Mouse (Mus musculus): Measurements from ENCODE around the gene Myo1b. TPM values are rescaled to one million over a fixed set of nuclear protein-coding genes. Genes with fewer than 3 reads are reported as not detected.

The Myo1b gene
- polyA plus RNA-seq, 1 experiment from 2014 or later: 112 TPM

DNA sequence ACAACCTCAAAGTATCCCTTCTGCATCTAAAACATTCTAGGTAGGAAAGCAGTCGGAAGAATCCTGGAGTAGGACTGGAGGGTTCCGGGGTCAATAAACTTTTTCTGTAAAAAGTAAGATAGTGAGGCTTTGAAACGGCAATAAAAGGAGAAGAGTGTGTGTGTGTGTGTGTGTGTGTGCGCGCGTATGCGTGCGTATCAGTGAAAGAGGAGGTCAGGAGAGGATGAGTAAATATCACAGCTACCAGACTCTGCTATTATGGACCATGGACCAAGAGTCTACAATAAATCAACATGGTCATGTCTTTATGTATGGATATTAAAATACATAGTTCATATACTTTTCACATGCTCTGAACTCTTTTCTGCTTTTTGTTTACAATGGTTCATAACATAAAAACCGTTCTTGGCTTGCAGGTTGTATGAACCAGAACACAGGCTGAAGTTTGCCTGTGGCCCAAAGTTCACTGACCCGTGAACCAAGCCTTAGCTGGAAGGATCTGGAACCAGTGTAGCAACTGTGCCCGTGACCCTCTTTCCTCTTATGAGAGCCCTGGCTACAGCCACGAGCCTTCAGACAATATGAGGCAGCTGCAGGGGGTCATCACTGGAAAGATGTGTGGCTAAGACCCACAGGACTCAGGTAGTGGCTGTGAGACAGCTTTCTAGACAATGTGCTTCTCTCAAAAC lies 145.9 kb downstream of the Myo1b start:
- no peak for ATAC-seq (ENCODE audit: insufficient read depth, low FRiP score, low TSS enrichment)

DNA sequence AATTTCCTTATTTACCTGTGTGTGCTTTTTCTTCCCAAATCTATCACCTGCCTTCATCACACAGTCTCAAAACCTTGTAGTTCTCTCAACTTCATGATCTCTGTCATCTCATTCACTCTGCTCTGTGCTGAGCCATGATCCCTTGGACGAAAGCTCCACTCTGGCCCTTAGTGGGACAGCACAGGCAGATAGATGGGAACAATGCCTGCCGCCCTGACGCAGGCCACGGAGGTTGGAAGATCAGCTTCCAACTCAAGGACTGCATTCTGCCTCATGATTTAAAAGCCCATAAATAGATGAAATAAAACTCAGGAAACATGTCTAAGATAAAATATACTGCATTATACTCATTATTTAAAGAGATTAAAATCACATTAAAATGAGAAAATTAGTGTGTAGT lies 149.6 kb downstream of the Myo1b start:
- no peak overlapping the region for H3K9ac ChIP-seq (ENCODE audit: low read length)
- no peak overlapping the region for H3K4me2 ChIP-seq (ENCODE audit: low read depth)
- peaks cover 3% of the 10 kb centered on the region for H3K36me3 ChIP-seq (ENCODE audit: control insufficient read depth, insufficient read depth, low read length)
- DNase-seq (ENCODE audit: low spot score) (no peak), ATAC-seq (ENCODE audit: insufficient read depth, low FRiP score, low TSS enrichment) (no peak)
- H3K9me3 ChIP-seq (ENCODE audit: control insufficient read depth, low read length): no peaks in the 10 kb centered on the region
- no peak overlapping the region for H3K4me3 ChIP-seq (ENCODE audit: low read depth, low read length)
- 96% methylated on average over 4 of the region's 4 CpGs for WGBS
- H3K27ac ChIP-seq (ENCODE audit: low read depth, low read length): no peak overlapping the region
- no peaks in the 10 kb centered on the region for H3K4me1 ChIP-seq (ENCODE audit: control insufficient read depth, insufficient read depth, low read length)
- no peaks in the 10 kb centered on the region for H3K27me3 ChIP-seq (ENCODE audit: control insufficient read depth, insufficient read depth, low read length)

More for the DNA sequence above, 145.9 kb downstream of the Myo1b start:
- WGBS: 92% methylated on average over 12 of the region's 12 CpGs
- Histone ChIP-seq H3K9me3 (ENCODE audit: control insufficient read depth, low read length) (no peaks in the 10 kb centered on the region), H3K27me3 (ENCODE audit: control insufficient read depth, insufficient read depth, low read length) (no peaks in the 10 kb centered on the region), H3K27ac (ENCODE audit: low read depth, low read length) (no peak overlapping the region), H3K4me1 (ENCODE audit: control insufficient read depth, insufficient read depth, low read length) (no peaks in the 10 kb centered on the region), H3K9ac (ENCODE audit: low read length) (no peak overlapping the region), H3K4me2 (ENCODE audit: low read depth) (no peak overlapping the region), H3K4me3 (ENCODE audit: low read depth, low read length) (no peak overlapping the region), H3K36me3 (ENCODE audit: control insufficient read depth, insufficient read depth, low read length) (peaks cover 8% of the 10 kb centered on the region)
- no peak for DNase-seq (ENCODE audit: low spot score)

DNA sequence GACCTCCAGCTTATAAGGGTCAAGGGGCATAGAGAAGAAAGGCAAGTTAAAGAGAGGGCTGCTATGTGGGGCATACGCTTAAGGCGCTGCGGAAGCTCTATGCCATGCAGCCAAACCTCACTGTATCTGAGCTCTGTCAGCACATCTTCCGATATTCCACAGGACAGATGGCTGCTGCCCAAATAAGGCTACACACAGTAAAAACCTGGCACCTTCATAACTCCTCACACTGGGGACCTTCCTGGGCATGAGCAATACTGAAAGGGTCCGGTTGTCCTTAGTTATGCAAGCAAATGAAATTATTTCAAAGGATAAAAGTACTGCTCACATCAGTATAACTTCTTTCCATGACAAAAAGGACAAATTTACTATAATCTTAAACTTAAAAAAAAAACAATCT lies 150.7 kb downstream of the Myo1b start:
- Histone ChIP-seq H3K9me3 (ENCODE audit: control insufficient read depth, low read length) (no peaks in the 10 kb centered on the region), H3K27me3 (ENCODE audit: control insufficient read depth, insufficient read depth, low read length) (no peaks in the 10 kb centered on the region), H3K36me3 (ENCODE audit: control insufficient read depth, insufficient read depth, low read length) (peaks cover 3% of the 10 kb centered on the region), H3K27ac (ENCODE audit: low read depth, low read length) (no peak overlapping the region), H3K4me3 (ENCODE audit: low read depth, low read length) (no peak overlapping the region), H3K9ac (ENCODE audit: low read length) (no peak overlapping the region), H3K4me2 (ENCODE audit: low read depth) (no peak overlapping the region), H3K4me1 (ENCODE audit: control insufficient read depth, insufficient read depth, low read length) (no peaks in the 10 kb centered on the region)
- 92% methylated on average over 5 of the region's 5 CpGs for WGBS
- DNase-seq (ENCODE audit: low spot score): no peak
- ATAC-seq (ENCODE audit: insufficient read depth, low FRiP score, low TSS enrichment): no peak

DNA sequence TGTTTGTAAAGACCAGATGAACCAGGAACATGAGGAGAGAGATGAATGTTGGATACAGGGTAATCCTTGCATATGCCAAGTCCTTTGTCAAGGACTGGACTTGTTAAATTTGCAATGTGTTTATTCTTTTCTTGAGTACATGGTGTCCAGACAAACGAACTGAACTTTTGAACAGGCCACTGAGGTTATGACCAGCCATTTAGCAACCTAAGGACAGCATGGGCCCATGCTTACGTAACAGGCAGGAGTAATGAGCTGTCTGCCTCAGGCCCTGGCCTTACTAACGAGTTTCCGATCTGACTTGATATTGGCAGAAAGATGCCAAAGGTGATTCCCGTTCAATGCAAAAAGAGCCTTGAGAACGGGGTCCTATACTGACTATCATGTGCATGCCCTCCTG lies 156.2 kb downstream of the Myo1b start:
- Histone ChIP-seq H3K4me2 (ENCODE audit: low read depth) (no peak overlapping the region), H3K4me1 (ENCODE audit: control insufficient read depth, insufficient read depth, low read length) (no peaks in the 10 kb centered on the region), H3K36me3 (ENCODE audit: control insufficient read depth, insufficient read depth, low read length) (peaks cover 10% of the 10 kb centered on the region), H3K9ac (ENCODE audit: low read length) (no peak overlapping the region), H3K4me3 (ENCODE audit: low read depth, low read length) (no peak overlapping the region), H3K27ac (ENCODE audit: low read depth, low read length) (no peak overlapping the region), H3K9me3 (ENCODE audit: control insufficient read depth, low read length) (no peaks in the 10 kb centered on the region), H3K27me3 (ENCODE audit: control insufficient read depth, insufficient read depth, low read length) (no peaks in the 10 kb centered on the region)
- DNase-seq (ENCODE audit: low spot score) (no peak), ATAC-seq (ENCODE audit: insufficient read depth, low FRiP score, low TSS enrichment) (no peak)
- 91% methylated on average over 6 of the region's 6 CpGs for WGBS

DNA sequence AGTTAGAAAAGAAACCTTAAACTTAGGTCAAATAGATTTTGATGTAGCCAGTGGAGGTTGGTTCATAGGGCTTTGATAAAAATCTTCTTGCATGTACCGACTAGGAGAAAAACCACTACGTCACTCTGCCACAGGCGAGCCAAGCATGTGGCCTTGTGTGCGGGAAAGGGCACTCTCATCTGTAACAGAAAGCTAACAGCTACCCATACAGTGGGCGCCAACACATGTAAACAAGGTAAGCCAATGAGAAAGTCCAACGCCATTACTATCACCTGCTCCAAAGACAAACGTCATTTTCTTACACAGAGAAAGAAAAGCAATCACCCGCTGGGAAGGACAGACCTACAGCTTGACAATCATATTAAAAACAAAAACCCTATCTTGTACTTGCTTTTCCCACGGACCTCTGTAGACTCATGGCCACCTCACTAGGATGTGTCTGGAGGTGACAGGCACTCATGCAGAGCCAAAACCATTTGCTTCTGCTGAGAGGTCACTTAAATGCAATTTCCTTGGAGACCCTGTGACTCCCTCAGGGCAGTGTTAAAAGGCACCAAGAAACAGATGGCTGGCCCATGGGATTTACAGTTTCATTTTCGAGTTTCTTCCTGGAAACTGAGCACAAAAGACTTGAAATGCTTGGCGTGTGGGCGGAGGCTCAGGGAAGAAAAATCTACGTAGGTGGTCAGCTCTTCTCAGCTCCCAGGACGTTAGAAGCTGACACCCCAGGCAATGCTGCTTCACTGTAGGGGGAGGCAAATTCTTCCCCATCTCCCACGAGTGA lies 157.4 kb downstream of the Myo1b start:
- DNase-seq (ENCODE audit: low spot score) (no peak), ATAC-seq (ENCODE audit: insufficient read depth, low FRiP score, low TSS enrichment) (no peak)
- Histone ChIP-seq H3K4me2 (ENCODE audit: low read depth) (no peak overlapping the region), H3K27me3 (ENCODE audit: control insufficient read depth, insufficient read depth, low read length) (no peaks in the 10 kb centered on the region), H3K4me1 (ENCODE audit: control insufficient read depth, insufficient read depth, low read length) (no peaks in the 10 kb centered on the region), H3K9me3 (ENCODE audit: control insufficient read depth, low read length) (no peaks in the 10 kb centered on the region), H3K4me3 (ENCODE audit: low read depth, low read length) (no peak overlapping the region), H3K27ac (ENCODE audit: low read depth, low read length) (no peak overlapping the region), H3K36me3 (ENCODE audit: control insufficient read depth, insufficient read depth, low read length) (peaks cover 12% of the 10 kb centered on the region), H3K9ac (ENCODE audit: low read length) (no peak overlapping the region)
- 72% methylated on average over 15 of the region's 15 CpGs for WGBS

DNA sequence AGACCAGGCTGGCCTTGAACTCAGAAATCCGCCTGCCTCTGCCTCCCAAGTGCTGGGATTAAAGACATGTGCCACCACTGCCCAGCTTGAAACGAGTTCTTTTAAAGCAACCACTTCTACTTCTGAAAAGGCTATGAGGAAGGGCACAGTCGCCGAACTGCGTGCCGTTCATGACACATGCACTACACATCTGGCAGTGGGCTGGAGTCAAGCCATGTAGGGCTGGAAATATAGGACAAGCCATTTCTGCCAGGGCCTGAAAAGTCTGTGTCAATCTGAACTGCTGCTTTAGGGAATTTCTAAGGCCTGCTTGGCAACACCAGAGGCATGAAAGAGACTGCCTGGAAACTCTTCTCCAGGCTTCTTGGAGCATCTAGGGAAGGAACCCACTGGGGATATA lies 162.2 kb downstream of the Myo1b start:
- no peak overlapping the region for H3K4me3 ChIP-seq (ENCODE audit: low read depth, low read length)
- ATAC-seq (ENCODE audit: insufficient read depth, low FRiP score, low TSS enrichment): no peak
- peaks cover 9% of the 10 kb centered on the region for H3K36me3 ChIP-seq (ENCODE audit: control insufficient read depth, insufficient read depth, low read length)
- WGBS: 97% methylated on average over 6 of the region's 6 CpGs
- H3K4me2 ChIP-seq (ENCODE audit: low read depth): no peak overlapping the region
- DNase-seq (ENCODE audit: low spot score): no peak
- H3K4me1 ChIP-seq (ENCODE audit: control insufficient read depth, insufficient read depth, low read length): no peaks in the 10 kb centered on the region
- H3K9me3 ChIP-seq (ENCODE audit: control insufficient read depth, low read length): no peaks in the 10 kb centered on the region
- no peak overlapping the region for H3K9ac ChIP-seq (ENCODE audit: low read length)
- H3K27ac ChIP-seq (ENCODE audit: low read depth, low read length): no peak overlapping the region
- no peaks in the 10 kb centered on the region for H3K27me3 ChIP-seq (ENCODE audit: control insufficient read depth, insufficient read depth, low read length)

DNA sequence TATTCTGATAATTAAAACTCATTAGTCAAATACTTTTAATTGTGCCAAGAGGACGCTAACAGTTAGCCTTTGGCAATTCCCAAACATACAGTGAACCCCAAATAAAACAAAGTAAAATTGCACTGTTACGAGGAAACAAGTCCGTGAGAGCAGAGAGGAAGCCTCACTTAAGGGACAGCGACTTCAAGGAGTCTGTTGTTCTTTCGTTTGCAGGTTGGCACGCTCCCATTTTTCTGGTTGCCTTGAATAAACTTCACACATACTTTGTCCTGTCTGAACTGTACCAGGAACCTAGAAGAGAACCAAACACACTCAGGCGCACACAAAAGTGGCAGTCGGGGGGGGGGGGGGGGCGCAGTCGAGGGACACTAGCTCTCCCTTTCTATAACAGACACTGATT lies 164.9 kb downstream of the Myo1b start:
- H3K4me3 ChIP-seq (ENCODE audit: low read depth, low read length): no peak overlapping the region
- H3K4me2 ChIP-seq (ENCODE audit: low read depth): no peak overlapping the region
- no peak overlapping the region for H3K9ac ChIP-seq (ENCODE audit: low read length)
- no peak overlapping the region for H3K27ac ChIP-seq (ENCODE audit: low read depth, low read length)
- peaks cover 6% of the 10 kb centered on the region; the same call in 1 of the 2 replicates for H3K4me1 ChIP-seq (ENCODE audit: control insufficient read depth, insufficient read depth, low read length)
- 84% methylated on average over 10 of the region's 10 CpGs for WGBS
- H3K9me3 ChIP-seq (ENCODE audit: control insufficient read depth, low read length): no peaks in the 10 kb centered on the region
- no peaks in the 10 kb centered on the region for H3K27me3 ChIP-seq (ENCODE audit: control insufficient read depth, insufficient read depth, low read length)
- ATAC-seq (ENCODE audit: insufficient read depth, low FRiP score, low TSS enrichment): no peak
- H3K36me3 ChIP-seq (ENCODE audit: control insufficient read depth, insufficient read depth, low read length): peaks cover 7% of the 10 kb centered on the region
- DNase-seq (ENCODE audit: low spot score): no peak

DNA sequence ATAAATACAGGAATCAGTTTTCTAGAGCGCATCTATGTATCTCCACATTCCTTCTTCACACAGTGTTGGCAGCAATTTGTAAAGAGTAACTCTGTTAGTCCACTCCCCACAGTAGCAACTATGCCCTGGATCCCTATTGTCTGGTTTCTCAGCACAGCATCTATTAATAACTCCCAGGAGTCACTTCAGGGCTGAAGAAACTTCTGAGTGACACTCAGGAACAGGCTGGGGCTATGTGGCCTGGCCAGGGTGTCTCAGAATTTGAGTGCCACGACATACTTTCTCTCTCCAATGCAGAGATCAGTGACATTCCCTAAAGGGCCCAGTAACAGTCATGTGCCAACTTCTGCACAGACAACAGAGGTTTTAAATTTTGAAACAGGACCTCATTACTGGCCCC lies 167.6 kb downstream of the Myo1b start:
- H3K27ac ChIP-seq (ENCODE audit: low read depth, low read length): no peak overlapping the region
- WGBS: 88% methylated on average over 2 of the region's 2 CpGs
- DNase-seq (ENCODE audit: low spot score) (no peak), ATAC-seq (ENCODE audit: insufficient read depth, low FRiP score, low TSS enrichment) (no peak)
- no peaks in the 10 kb centered on the region for H3K27me3 ChIP-seq (ENCODE audit: control insufficient read depth, insufficient read depth, low read length)
- peaks cover 6% of the 10 kb centered on the region; the same call in 1 of the 2 replicates for H3K4me1 ChIP-seq (ENCODE audit: control insufficient read depth, insufficient read depth, low read length)
- no peak overlapping the region for H3K9ac ChIP-seq (ENCODE audit: low read length)
- no peaks in the 10 kb centered on the region; the same call in 1 of the 2 replicates for H3K36me3 ChIP-seq (ENCODE audit: control insufficient read depth, insufficient read depth, low read length)
- H3K4me2 ChIP-seq (ENCODE audit: low read depth): no peak overlapping the region
- no peaks in the 10 kb centered on the region for H3K9me3 ChIP-seq (ENCODE audit: control insufficient read depth, low read length)
- H3K4me3 ChIP-seq (ENCODE audit: low read depth, low read length): no peak overlapping the region

DNA sequence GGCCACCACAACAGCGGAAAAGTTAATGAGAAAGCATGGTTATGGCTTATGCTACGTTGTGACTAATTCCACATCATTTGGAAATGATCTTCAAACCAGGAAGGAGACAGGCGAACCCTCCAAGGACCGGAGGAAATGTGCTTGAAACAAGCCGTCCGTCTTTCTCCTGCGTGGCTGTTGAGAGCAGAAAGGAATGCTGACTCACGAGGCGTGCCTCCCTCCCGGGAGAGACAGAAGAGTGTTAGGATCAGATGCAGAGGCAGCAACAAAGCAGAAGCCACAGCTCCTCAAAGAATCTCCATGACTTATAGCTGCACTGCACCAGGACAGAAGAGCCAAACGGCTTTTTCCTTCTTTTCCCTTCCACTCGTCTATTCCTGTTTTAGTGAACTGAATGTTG lies 168.4 kb downstream of the Myo1b start:
- Histone ChIP-seq H3K4me3 (ENCODE audit: low read depth, low read length) (no peak overlapping the region), H3K4me2 (ENCODE audit: low read depth) (no peak overlapping the region), H3K4me1 (ENCODE audit: control insufficient read depth, insufficient read depth, low read length) (peaks cover 6% of the 10 kb centered on the region; the same call in 1 of the 2 replicates), H3K36me3 (ENCODE audit: control insufficient read depth, insufficient read depth, low read length) (no peaks in the 10 kb centered on the region; the same call in 1 of the 2 replicates), H3K27ac (ENCODE audit: low read depth, low read length) (no peak overlapping the region), H3K9me3 (ENCODE audit: control insufficient read depth, low read length) (no peaks in the 10 kb centered on the region), H3K27me3 (ENCODE audit: control insufficient read depth, insufficient read depth, low read length) (no peaks in the 10 kb centered on the region), H3K9ac (ENCODE audit: low read length) (no peak overlapping the region)
- DNase-seq (ENCODE audit: low spot score): peak; percentile 38
- 37% methylated on average over 12 of the region's 12 CpGs for WGBS
- ATAC-seq (ENCODE audit: insufficient read depth, low FRiP score, low TSS enrichment): no peak
